Mouse (Mus musculus): ENCODE results near the gene Pth2r.

DNA sequence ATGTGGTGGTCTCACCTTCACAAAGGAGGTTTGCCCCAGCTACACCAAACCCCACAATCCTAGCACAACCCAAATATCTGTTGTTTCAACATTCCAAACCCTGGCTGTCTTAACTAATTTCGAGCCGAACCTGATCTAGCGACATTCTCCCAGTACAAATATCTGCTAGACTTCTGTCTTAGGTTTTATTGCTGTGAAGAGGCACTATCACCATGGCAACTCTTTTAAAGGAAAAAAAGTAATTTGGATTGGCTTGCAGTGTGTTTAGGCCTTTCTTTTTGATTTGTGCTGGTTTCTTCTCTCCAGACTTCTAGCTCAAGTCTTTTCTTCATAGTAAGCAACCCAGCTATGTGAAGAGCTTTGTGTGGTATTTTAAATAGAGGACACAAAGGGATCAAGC, 1.4 kb upstream of the Pth2r start:
- TF ChIP-seq CTCF (IDR thresholded peaks at IDR 0.05; ENCODE audit: low read depth, low read length) (no peak), EP300 (IDR thresholded peaks at IDR 0.05; ENCODE audit: insufficient read depth, low read depth, low read length) (no peak), POLR2A (IDR thresholded peaks at IDR 0.05; ENCODE audit: insufficient read depth, low read length) (no peak)

Data from ES-Bruce4 (cell line).